Mouse (Mus musculus): Measurements from ENCODE around the gene D430019H16Rik.

Gene D430019H16Rik

DNA sequence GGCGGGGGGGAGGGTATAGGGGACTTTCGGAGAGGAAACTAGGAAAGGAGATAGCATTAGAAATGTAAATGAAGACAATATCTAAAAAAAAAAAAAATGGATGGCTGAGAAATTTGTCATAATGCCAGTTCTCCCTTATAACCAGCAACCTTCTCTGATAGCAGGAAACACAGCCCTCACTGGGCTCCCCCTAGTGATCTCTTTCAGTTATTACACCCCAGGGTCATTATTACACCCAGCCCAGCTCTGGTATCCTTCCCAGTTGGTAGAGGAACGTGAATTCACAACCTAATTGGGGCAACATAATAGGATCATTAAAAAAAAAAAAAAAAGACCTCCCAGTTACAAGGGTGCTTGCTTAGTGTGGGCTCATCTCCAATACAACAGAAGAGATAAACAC is 29.8 kb downstream of the D430019H16Rik start:
- peak; percentile 63 for DNase-seq (ENCODE audit: low read depth, low spot score)

DNA sequence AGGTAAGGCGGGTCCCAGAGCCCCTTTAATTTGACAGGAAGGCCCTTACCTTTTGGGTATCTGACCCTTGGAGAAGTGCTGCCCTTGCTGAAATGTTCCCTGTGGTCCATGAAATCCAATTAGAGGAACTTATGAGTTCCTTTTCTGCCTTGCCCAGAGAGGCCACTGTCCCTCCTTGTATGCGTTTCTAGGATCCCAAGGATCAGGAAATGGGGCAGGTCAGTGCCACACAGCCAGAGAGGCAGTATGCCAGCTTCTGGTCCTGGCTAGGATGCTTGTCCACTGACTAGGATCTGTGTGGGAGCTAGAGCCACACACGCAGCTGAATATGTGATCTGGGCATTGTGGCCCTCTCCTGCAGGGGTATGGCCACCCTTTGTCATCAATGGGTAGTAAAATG is 36.6 kb downstream of the D430019H16Rik start:
- no peak for DNase-seq (ENCODE audit: low read depth, low spot score)

DNA sequence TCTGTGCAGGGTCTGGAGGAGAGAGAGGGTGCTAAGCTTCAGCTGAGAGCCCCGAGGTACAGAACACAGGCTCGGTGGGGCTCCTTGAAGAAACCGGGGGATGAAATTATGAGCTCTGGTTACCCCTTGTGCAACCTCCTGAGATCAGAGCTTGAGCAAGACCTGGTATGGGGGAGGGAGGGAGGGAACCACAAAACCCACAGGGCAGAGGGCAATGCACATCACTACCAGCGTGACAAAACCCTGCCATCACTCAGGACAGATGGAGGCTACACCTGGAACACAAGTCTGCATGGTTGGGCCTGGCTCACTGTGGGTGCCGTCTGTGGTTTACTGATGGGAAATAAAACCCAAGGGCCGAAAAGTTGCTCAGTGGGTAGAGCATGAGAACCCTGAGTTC is 37.1 kb downstream of the D430019H16Rik start:
- no peak for DNase-seq (ENCODE audit: low read depth, low spot score)

DNA sequence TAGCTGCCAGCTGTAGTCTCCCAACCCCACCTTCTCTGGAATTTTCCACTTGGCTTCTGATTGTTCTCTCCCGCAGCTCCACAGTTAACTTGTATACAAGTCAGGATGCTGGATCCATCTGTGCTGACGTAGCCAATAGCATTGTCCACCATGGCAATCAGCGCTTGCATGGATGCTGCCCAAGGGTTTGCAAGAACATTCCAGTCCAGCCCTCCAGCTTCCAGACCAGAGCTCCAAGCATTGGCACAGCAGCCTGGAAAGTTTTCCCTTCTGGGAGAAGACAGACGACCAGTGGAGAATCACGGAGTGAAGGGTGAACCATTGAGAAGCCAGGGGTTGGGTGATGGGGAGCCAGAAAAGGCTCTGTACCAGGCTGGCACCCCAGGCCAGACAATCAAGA is 41.1 kb downstream of the D430019H16Rik start:
- DNase-seq (ENCODE audit: low read depth, low spot score), result no peak

DNA sequence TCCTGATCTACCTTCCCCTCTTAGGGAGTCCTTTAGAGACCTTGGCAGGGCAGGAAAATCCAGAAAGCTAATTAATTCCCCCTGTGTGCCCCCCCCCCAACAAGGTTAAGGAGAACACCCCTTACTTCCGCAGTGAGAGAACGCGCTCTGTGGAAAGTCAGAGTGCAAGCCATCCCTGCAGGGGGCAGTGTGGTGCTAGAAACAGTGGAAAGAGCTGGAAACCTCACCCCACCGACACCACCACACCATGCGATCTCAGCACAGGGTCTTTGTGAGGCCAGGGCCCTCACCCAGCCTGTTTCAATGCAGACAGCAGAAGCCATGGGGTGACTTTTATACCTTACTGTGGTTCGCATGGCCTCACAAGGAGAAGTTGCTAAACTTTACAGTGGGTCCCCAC is 44.2 kb downstream of the D430019H16Rik start:
- peak; percentile 68 for DNase-seq (ENCODE audit: low read depth, low spot score)

DNA sequence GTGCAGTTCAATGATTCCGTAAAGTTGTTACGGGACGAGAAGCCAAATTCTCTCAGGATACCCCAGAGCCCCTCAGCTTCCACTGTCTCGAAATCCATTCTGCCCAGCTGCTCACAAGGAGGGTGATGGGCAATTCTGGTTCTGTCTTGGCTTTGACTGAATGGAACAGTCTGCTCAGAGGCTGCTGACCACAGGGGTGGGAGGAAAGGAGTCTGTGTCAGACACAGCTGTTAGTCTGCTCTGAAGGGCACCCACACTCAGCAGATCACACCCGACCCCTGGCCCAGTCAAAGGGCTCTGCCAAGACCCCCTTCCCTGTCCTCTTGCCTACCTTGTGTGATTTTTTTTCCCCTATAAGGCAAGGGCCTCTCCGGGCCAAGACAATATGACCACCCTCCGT is 44.8 kb downstream of the D430019H16Rik start:
- DNase-seq (ENCODE audit: low read depth, low spot score), result peak; percentile 51

DNA sequence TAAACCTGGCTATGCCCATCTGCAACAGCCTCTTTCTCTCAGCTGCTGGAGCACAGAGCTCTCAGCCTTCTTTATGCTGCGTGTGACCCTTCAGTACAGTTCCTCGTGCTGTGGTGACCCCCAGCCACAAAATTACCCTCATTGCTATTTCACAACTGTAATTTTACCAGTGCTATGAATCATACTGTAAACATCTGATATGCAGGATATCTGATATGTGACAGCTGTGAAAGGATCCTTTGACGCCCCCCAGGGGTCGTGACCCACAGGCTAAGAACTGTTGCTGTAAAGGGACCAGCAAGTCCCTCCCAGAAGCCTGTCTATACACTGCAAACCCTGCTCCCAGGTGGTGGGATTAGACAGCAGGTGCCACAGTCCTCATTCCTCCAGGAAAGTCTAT is 45.2 kb downstream of the D430019H16Rik start:
- DNase-seq (ENCODE audit: low read depth, low spot score), result peak; percentile 51

DNA sequence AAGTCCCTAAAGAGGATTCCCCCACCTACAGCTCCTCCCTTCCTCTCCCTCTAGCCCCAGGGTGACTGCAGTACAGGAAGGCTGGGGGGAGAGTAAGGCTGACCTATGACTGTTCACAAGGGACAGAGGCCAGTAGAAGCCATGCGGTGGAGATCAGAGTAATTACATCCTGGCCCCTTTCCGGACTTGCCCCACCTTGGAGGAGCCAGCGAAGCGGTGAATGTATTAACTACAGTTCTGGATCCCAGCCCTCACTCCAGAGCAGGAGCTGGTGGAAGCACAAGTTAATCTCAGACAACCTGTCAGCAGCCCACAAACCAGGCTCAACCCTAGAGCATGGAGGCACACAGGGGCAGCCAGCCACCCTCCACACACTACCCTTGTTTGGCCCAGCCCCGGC is 47.3 kb downstream of the D430019H16Rik start:
- DNase-seq (ENCODE audit: low read depth, low spot score), result no peak

DNA sequence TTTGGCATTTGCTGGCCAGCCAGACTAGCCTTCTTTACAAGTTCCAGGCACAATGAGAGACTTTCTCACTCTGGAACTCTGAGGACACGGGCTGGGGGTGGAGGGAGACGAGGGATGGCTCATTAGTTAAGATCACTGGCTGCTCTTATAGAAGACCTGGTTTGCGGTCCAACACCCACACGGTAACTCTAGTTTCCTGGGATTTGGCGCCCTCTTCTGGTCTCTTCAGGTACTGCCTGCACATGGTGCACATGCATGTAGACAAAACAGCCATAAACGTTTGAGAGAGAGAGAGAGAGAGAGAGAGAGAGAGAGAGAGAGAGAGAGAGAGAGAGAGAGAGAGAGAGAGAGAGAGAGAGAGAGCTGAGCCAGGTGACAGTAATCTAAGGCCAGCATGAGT is 51.1 kb downstream of the D430019H16Rik start:
- DNase-seq (ENCODE audit: low read depth, low spot score), result peak; percentile 25

DNA sequence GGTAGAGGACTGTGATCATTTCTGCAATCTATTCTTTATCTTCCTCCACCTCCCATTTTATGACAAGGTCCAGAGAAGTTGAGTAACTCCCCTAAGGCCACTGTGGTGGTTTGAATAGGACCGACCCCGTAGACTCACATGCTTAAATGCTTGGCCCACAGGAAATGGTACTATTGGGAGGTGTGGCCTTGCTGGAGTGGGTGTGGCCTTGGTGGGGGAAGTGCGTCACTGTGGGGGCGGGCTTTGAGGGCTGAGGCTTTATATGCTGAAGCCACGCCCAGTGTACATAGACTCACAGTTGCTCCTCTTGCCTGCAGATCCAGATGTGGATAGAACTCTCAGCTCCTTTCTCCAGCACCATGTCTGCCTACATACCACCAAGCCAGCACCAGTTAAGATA is 57.5 kb downstream of the D430019H16Rik start:
- DNase-seq (ENCODE audit: low read depth, low spot score), result peak; percentile 23

DNA sequence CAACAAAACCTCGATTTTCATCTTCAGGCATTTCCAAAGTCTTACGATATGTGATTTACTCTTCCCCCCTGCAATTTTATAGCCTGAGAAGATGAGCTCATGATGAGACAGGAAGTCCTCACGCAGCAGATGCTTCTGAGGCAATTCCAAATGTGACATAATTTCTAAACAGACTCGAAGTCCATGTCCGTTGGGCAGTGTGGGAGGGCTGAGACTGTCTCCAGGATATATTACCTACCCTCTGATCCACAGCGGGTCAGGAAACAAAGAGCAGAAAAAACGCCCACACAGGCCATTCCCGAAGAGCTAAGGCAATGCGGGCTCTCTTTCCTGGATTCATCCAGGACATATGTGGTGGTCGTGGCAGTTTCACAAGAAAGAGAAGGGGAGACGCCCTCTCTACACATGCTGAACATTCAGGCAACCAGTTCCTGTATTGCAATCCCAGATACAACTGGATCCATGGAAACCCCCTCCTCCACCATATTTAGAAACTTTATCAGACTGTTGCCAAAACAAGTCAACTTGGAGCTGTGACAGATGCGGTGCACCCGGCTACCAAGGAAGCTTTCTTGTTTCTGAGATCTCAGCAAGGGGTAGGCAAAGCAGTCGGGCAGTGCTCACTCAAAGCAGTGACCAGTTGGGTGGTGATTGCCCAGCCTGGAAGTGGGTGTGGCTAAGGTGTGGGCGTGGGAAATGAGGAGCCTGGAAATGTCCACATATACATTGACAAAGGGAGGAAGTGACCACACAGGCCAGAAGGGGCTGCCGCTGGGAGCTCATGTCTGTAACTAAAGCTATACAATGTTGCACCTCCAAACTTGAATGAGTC is 58.2 kb downstream of the D430019H16Rik start:
- DNase-seq (ENCODE audit: low read depth, low spot score), result no peak

DNA sequence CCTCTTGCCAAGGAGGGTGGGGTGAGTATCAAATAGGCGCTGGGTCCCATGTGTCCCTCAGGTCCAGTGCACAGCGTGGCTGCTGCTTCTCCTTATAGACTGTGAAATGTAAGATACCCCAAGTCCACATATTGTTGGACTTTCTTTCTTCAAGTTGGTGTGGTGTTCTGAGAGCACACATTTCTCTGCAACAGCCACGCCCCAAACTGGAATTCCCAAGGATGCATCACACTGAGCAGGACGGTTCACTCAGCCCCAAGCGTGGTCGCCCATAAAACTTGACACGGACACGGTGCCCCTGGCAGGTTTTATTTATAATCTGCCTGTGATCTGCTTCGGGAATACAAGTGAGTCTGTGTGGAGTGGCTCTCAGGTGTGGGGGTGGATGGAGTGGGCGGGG is 60.5 kb downstream of the D430019H16Rik start:
- DNase-seq (ENCODE audit: low read depth, low spot score), result no peak

DNA sequence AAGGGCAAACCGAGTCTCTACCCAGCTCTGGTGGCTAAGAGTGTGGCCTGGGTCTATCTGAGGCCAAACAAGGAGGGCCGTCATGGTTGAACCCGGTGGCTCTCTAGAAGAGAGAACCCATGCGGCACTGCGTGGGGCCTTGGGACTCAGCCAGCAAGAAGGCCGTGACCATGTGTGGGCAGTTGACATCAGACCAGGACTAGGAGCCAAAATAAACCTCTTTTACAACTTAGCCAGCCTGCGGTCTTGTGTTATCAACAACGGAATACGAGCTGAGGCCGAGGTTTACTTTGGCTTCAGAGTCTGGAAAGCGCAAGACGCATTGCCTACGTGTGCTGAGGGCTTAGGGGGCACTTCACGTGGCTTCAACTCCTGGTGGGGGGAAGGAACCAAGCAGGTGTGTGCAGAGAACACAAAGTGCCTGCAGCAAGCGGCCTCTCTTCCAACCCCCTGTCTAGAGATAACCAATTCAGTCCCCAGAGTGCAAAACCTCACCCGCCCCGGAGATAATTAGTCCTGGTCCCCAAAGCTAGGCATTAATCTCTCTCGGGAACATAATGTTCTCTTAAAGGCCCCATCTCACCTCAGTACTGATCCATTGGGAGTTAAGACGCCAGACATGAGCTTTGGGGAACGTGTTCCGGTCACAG is 63.5 kb downstream of the D430019H16Rik start:
- DNase-seq (ENCODE audit: low read depth, low spot score), result no peak

DNA sequence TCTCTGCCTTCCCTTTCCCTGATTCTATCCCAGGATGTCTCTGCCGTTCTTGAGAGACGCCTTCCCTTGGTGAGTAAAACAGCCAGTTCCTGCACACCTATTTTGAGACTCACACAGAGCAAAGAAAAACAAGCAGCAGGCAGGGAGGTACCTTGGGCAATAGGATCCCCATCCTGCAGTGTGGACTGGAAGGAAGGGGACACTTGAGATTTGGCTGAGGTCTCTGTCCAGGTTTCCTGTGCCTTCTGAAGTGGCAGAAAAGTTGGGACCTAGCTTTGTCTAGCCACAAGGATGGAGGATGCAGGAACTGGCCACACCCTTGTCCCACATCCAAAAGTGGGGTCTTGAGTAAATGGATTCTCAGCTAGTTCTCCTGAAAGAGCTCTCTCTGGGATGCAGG is 66.2 kb downstream of the D430019H16Rik start:
- DNase-seq (ENCODE audit: low read depth, low spot score), result no peak

DNA sequence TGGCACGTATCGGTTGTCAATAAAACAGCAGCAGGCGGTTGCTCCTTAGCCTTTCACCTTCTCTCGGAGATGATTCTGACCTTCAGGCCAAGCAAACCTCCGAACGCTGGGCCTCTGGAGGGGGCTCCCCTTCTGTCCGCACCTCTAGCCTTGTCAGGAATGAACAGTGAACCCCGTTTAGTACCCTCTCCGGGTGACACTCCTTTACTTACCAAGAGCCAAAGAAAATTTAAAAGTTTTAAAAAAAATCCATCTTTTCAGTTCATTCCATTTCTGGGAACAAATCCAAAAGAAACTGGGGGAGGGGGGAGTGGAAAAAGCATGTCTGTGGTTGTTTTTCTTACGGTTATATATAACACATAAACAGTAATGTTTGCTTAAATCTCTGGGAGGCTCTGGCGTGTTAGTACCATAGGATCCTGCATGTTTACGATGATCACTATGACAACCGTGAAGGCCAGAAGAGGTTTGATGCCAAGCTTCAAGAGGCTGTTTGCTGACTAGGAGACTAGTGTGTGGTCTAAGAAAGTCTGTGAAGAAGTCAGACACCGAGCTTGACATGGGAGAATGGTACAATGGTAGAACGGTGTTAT is 67.6 kb downstream of the D430019H16Rik start:
- DNase-seq (ENCODE audit: low read depth, low spot score), result peak; percentile 26

DNA sequence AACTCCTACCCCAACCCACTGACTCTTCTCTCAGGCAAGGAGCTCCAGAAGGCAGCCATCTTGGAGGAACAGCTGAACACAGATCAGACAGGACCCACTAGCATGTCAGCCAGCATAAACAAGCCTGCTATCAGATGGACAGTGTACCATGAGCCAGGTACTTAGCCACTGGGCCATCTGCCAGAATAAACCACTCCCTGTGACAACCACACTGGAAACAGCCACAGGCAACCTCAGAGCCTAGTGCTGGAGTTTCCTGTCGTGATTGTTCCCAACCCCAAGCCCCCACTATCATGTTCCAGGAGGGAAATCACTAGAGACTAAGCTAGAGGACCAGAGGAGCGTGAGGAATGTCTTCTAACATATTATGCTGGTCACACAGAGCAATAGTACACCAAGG is 70.1 kb downstream of the D430019H16Rik start:
- peak; percentile 42 for DNase-seq (ENCODE audit: low read depth, low spot score)

DNA sequence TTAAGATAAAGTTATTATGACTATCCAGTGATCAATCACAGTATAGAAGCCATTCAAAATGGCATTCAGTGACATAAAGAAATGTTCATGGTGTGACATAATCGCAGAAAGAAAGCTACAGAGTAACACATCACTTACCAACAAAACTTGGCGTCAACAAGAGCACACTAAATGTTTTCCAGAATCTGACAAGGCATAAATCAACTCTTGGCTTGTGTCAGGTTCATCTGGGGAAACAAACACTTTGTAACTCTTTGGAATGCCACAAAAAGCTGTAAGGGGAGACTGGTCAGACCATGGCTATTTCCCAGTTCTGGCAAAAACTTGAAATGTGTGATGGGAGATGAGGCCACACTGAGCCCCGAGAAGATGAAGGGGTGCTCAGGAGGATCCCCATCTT is 72.5 kb downstream of the D430019H16Rik start:
- peak; percentile 45 for DNase-seq (ENCODE audit: low read depth, low spot score)

DNA sequence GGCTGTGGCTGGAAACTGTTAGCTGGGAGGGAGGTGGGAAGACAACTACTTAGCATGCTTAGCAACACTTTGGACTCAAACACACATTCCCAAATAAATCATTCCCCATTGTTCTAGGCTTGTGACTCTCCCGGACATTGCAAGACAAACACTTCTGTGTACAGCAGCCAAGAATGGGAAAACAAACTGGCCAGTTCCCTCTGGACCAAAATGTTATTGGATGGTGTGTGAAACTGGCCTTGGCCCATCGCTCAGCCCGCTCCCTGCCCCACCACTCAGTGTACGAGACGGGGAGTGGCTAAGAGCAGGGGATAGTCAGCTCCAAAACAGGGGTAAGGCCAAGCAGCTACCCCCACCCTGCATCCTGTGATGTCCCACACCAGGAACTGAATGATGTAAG is 73.2 kb downstream of the D430019H16Rik start:
- DNase-seq (ENCODE audit: low read depth, low spot score), result peak; percentile 14

DNA sequence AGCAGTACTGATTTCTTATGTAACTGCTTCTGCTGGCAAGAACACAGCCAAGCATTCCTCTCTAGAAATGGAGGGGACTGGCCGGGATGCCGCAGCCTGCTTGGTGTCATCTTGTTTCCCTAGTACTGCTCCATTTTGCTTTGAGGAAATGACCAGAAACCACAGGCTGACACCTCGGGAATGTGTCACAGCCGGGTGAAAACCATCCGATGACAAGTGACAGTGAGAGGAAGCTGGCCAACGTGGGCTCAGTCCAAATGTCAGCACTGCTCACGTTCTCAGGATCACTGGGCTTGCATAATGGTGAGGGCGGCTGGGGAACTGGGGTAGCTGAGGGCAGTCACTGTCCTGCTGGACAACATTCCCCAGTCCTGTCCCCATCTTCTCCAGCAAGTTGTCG is 75.9 kb downstream of the D430019H16Rik start:
- DNase-seq (ENCODE audit: low read depth, low spot score), result no peak

DNA sequence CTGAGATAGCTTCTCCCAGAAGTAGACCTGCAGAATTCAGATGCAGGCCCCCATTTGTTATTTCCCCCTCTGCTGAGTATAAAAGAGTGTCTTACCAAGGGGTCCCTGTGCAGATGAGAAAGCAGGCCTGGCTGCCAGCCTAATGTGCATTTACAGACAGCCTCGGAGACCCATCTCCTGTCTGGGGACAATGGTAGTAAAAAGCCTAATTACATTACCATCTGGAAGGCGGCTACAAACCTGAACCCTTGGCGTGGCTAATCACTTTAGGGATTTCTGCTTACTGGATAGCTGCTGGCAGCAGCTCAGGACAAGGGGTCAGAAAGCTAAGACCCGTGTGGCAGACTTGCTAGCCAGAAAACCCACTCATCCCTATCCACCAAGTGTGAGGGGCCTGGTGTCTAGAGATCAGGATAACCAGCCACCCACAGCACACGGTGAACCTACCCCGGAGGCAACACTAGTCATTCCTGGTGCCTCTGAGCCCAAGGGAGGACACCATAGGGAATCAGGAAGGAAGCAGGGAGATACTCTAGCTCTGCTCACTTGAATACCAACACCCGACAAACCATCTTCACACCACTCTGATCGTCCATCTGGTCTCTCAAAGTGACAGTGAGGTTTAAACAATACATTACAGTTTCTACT is 78.2 kb downstream of the D430019H16Rik start:
- no peak for DNase-seq (ENCODE audit: low read depth, low spot score)

DNA sequence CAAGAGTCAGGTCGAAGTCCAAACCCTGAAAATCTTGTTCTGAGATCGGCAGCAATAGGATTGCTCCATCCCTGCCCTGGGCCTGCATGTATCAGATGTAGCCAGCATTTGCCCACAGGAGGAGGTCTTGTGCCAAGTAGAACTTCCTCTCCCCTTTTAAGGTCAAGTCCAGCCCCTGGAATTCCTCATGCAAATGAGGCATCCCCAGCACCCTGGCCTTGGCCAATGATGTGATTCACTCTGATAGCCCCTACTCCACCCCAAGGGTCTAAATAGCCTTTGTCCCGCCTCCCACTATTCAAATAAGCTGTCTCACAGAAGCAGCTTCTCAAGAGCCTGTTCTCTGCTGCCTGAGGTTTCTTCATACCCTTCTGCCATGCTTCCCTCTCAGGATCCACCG is 81.2 kb downstream of the D430019H16Rik start:
- DNase-seq (ENCODE audit: low read depth, low spot score), result no peak

Data from 3T3-L1 (cell line).